Comparison of ENCODE assay signal across 12 mouse cellular contexts in the genomic region with DNA sequence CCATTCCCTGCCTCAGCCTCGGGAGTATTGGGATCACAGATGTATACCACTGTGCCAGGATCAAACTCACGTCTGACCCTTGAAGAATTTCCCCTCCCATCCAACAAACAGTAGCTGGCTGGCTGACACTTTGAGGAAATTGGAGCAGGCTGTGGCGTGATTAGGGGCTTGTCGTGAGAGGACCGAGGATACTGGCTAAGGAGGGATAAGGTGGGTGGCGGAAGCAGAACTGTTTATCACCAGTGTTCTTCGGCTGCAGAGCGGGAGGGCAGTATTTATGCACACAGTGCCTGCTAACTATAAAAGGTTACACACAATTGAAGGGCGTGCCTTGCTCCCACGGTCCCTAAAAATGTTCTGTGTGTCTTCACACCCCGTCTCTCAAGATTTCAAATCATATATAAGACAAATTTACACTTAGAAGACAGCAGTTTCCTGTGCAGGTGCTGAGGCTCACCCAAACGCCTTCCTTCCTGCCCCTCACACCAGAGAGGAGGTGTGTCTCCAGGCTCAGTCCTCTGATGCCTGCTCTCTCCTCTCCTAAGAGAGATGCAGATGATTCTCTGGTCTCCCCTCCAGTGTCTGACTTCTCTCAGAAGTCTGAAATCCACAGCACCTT. TPM values are rescaled to one million over a fixed set of nuclear protein-coding genes. Genes with fewer than 3 reads are reported as not detected.
A peak's percentile ranks its signal among the peaks of the same experiment; 100 is the strongest.
DNase-seq lines count a peak whose midpoint lies in the region; ATAC-seq and TF ChIP-seq lines count a peak whose summit lies in the region.
"Had no signal": no experiment of that assay in that cellular context is flagged by ENCODE, and none has a peak within 500 bp of the region (broad histone marks: within the 10 kb centered on the region; RNA-seq: fewer than 3 reads in every experiment).

No protein-coding gene starts in this region.

- 0 out of 2 replicates have a peak, but pooled peaks cover 3% of the 10 kb centered on the region for H3K4me1 ChIP-seq in heart, postnatal 0 days (ENCODE audit: control insufficient read depth, insufficient read depth)
- peaks cover 10% of the 10 kb centered on the region for H3K4me1 ChIP-seq in liver, embryonic 11.5 days (replicated peaks; ENCODE audit: control insufficient read depth, insufficient read depth, low read length)
- H3K4me1 ChIP-seq: forebrain, embryonic 12.5 days; hindbrain, embryonic 15.5 days had no signal

- H3K27me3 ChIP-seq in heart, postnatal 0 days (ENCODE audit: control insufficient read depth, insufficient read depth, low read length): no peaks in the 10 kb centered on the region
- no peaks in the 10 kb centered on the region for H3K27me3 ChIP-seq in liver, embryonic 11.5 days (replicated peaks; ENCODE audit: control insufficient read depth, insufficient read depth, low read length)
- H3K27me3 ChIP-seq in splenic B cell, adult 2 months (ENCODE audit: control insufficient read depth, insufficient read depth, low read length, poor library complexity, severe bottlenecking): no peaks in the 10 kb centered on the region
- H3K27me3 ChIP-seq: forebrain, embryonic 12.5 days; hindbrain, embryonic 15.5 days had no signal

- intact Hi-C loops in left cerebral cortex, postnatal 14 days (cut with DNase I): no loop called here

- H3K4me3 ChIP-seq in heart, postnatal 0 days (ENCODE audit: low read depth, low read length): no peak overlapping the region
- no peak overlapping the region for H3K4me3 ChIP-seq in liver, embryonic 11.5 days (ENCODE audit: low read depth, low read length)
- H3K4me3 ChIP-seq: forebrain, embryonic 12.5 days; hindbrain, embryonic 15.5 days had no signal

- no peaks in the 10 kb centered on the region for H3K36me3 ChIP-seq in heart, postnatal 0 days (replicated peaks; ENCODE audit: control insufficient read depth, insufficient read depth, low read length)
- no peaks in the 10 kb centered on the region for H3K36me3 ChIP-seq in liver, embryonic 11.5 days (ENCODE audit: control insufficient read depth, insufficient read depth, low read length)
- H3K36me3 ChIP-seq in splenic B cell, adult 2 months (ENCODE audit: control insufficient read depth, insufficient read depth, low read length, poor library complexity, severe bottlenecking): no peaks in the 10 kb centered on the region
- H3K36me3 ChIP-seq: forebrain, embryonic 12.5 days; hindbrain, embryonic 15.5 days had no signal

- H3K4me2 ChIP-seq in heart, postnatal 0 days (ENCODE audit: low read depth, low read length): peak overlapping the region; percentile 7; the same call in 1 of the 2 replicates
- H3K4me2 ChIP-seq in liver, embryonic 11.5 days: peak overlapping the region; percentile 45
- H3K4me2 ChIP-seq: forebrain, embryonic 12.5 days; hindbrain, embryonic 15.5 days had no signal

- DNase-seq in heart, postnatal 0 days (ENCODE audit: low spot score): peak; percentile 7
- DNase-seq in heart, adult 9 months (ENCODE audit: low spot score in 2 of 2): no peak
- DNase-seq in MEL-GATA-1-ER (ENCODE audit: extremely low read depth, low read depth): peak; percentile 86
- DNase-seq in liver, embryonic 11.5 days (ENCODE audit: low spot score): no peak
- DNase-seq in splenic B cell, adult 2 months (ENCODE audit: low read depth, low spot score): peak; percentile 12
- no peak for DNase-seq in adrenal gland, postnatal 36 days
- no peak for DNase-seq in urinary bladder, postnatal 36 days (ENCODE audit: low spot score in 2 of 2)
- no peak for DNase-seq in left cerebral cortex, postnatal 14 days (ENCODE audit: low spot score in 2 of 2)
- DNase-seq: adrenal gland, postnatal 14 days had no signal

- peak overlapping the region; percentile 81 for H3K27ac ChIP-seq in heart, postnatal 0 days (ENCODE audit: low read depth)
- peak overlapping the region; percentile 53 for H3K27ac ChIP-seq in liver, embryonic 11.5 days (ENCODE audit: low read depth, low read length)
- H3K27ac ChIP-seq: forebrain, embryonic 12.5 days; hindbrain, embryonic 15.5 days had no signal

- ATAC-seq in heart, postnatal 0 days (ENCODE audit: insufficient read depth, low read depth): peak; percentile 33; the same call in 1 of the 2 replicates
- ATAC-seq in liver, embryonic 11.5 days (replicated peaks; ENCODE audit: low FRiP score): peak; percentile 58

- 0 out of 2 replicates have a peak, but pooled peaks cover 5% of the 10 kb centered on the region for H3K9me3 ChIP-seq in heart, postnatal 0 days (replicated peaks; ENCODE audit: control insufficient read depth, low read length)
- H3K9me3 ChIP-seq in liver, embryonic 11.5 days (ENCODE audit: control insufficient read depth, low read length): no peaks in the 10 kb centered on the region; the same call in 1 of the 2 replicates
- H3K9me3 ChIP-seq: hindbrain, embryonic 15.5 days had no signal

- 31% methylated on average over 12 of the region's 12 CpGs for WGBS in heart, postnatal 0 days
- 23% methylated on average over 12 of the region's 12 CpGs for WGBS in liver, embryonic 11.5 days

- TF ChIP-seq EP300 in heart, postnatal 0 days (IDR thresholded peaks at IDR 0.05; ENCODE audit: low read depth): no peak

- H3K9ac ChIP-seq in heart, postnatal 0 days (replicated peaks; ENCODE audit: low read depth, low read length): no peak overlapping the region
- 0 out of 2 replicates have a peak overlapping the region, but pooled peaks have one; percentile 5 for H3K9ac ChIP-seq in liver, embryonic 11.5 days (ENCODE audit: low read depth, low read length)
- H3K9ac ChIP-seq: forebrain, embryonic 12.5 days; hindbrain, embryonic 15.5 days had no signal

- TF ChIP-seq CTCF in heart, postnatal 0 days (IDR thresholded peaks at IDR 0.05; ENCODE audit: low read depth): no peak

RNA-seq across cellular contexts. Expression of gene Alox12e, which starts 24.5 kb away (rescaled TPM):
- total RNA-seq in heart, postnatal 0 days (2014; rRNA removed; ENCODE audit: low replicate concordance): not detected in 2 replicates
- polyA plus RNA-seq in heart, postnatal 0 days (2015; fragmentation: Nextera tagmentation; extraction: Ambion mirVana): 0.05 TPM in 1 of 2 replicates, not detected in the other
- polyA plus RNA-seq in liver, embryonic 11.5 days (2014; fragmentation: Nextera tagmentation; extraction: Ambion mirVana): 0.29 TPM in 1 of 2 replicates, not detected in the other
- total RNA-seq in adrenal gland, postnatal 36 days (2021): not detected
- under 1 TPM; 0.35 to 0.76 TPM for total RNA-seq in left cerebral cortex, postnatal 14 days (2021)
- total RNA-seq: adrenal gland, postnatal 14 days had no signal
- polyA plus RNA-seq: cortical plate, adult 2 months; forebrain, embryonic 12.5 days; hindbrain, embryonic 15.5 days had no signal

RNA-seq across cellular contexts. Expression of gene Alox12, which starts 42.8 kb away (rescaled TPM):
- 1.4 and 2.5 TPM in 2 replicates for total RNA-seq in heart, postnatal 0 days (2014; rRNA removed; ENCODE audit: low replicate concordance)
- polyA plus RNA-seq in heart, postnatal 0 days (2015; fragmentation: Nextera tagmentation; extraction: Ambion mirVana): 2.3 TPM in 2 replicates
- polyA plus RNA-seq in liver, embryonic 11.5 days (2014; fragmentation: Nextera tagmentation; extraction: Ambion mirVana): 21.5 and 22.5 TPM in 2 replicates
- total RNA-seq in adrenal gland, postnatal 36 days (2021): 1 to 10 TPM; 1.2 to 1.8 TPM
- total RNA-seq in left cerebral cortex, postnatal 14 days (2021): under 1 TPM in 1 of 2 experiments, not detected in 1; 0.13 TPM

RNA-seq across cellular contexts. Expression of gene Alox15, which starts 53.9 kb away (rescaled TPM):
- total RNA-seq in heart, postnatal 0 days (2014; rRNA removed; ENCODE audit: low replicate concordance): 0.23 TPM in 1 of 2 replicates, not detected in the other
- 0.11 and 0.22 TPM in 2 replicates for polyA plus RNA-seq in heart, postnatal 0 days (2015; fragmentation: Nextera tagmentation; extraction: Ambion mirVana)
- polyA plus RNA-seq in liver, embryonic 11.5 days (2014; fragmentation: Nextera tagmentation; extraction: Ambion mirVana): 1.0 and 2.1 TPM in 2 replicates
- 1 to 10 TPM; 1.9 to 6.0 TPM for total RNA-seq in adrenal gland, postnatal 36 days (2021)
- total RNA-seq in left cerebral cortex, postnatal 14 days (2021): not detected
- polyA plus RNA-seq: hindbrain, embryonic 15.5 days had no signal

RNA-seq across cellular contexts. Expression of gene Rnasek, which starts 58.3 kb away (rescaled TPM):
- 13.1 and 75.0 TPM in 2 replicates for total RNA-seq in heart, postnatal 0 days (2014; rRNA removed; ENCODE audit: low replicate concordance)
- 311 and 336 TPM in 2 replicates for polyA plus RNA-seq in heart, postnatal 0 days (2015; fragmentation: Nextera tagmentation; extraction: Ambion mirVana)
- 184 and 188 TPM in 2 replicates for polyA plus RNA-seq in liver, embryonic 11.5 days (2014; fragmentation: Nextera tagmentation; extraction: Ambion mirVana)
- total RNA-seq in adrenal gland, postnatal 36 days (2021): 100 to 1,000 TPM; 224 to 245 TPM
- 100 to 1,000 TPM; 291 TPM for total RNA-seq in left cerebral cortex, postnatal 14 days (2021)

RNA-seq across cellular contexts. Expression of gene Gm21988, which starts 58.3 kb away (rescaled TPM):
- 6.8 and 15.2 TPM in 2 replicates for total RNA-seq in heart, postnatal 0 days (2014; rRNA removed; ENCODE audit: low replicate concordance)
- polyA plus RNA-seq in heart, postnatal 0 days (2015; fragmentation: Nextera tagmentation; extraction: Ambion mirVana): 7.5 and 8.6 TPM in 2 replicates
- 7.6 and 9.6 TPM in 2 replicates for polyA plus RNA-seq in liver, embryonic 11.5 days (2014; fragmentation: Nextera tagmentation; extraction: Ambion mirVana)
- 1 to 10 TPM; 4.9 to 7.3 TPM for total RNA-seq in adrenal gland, postnatal 36 days (2021)
- total RNA-seq in left cerebral cortex, postnatal 14 days (2021): 1 to 10 TPM; 5.9 to 7.3 TPM

Comparison
In these comparisons a context has a peak if more than half of its experiments do, and no peak if none do; other contexts are left out.
1. DNase-seq: peak in heart, postnatal 0 days (single experiment), MEL-GATA-1-ER (single experiment) and splenic B cell, adult 2 months (single experiment); none in heart, adult 9 months (0 of 2), liver, embryonic 11.5 days (single experiment), adrenal gland, postnatal 36 days (0 of 2), urinary bladder, postnatal 36 days (0 of 2) and left cerebral cortex, postnatal 14 days (0 of 2).